Mouse (Mus musculus): Measurements from ENCODE around the gene Srrd. TPM values are rescaled to one million over a fixed set of nuclear protein-coding genes. Genes with fewer than 3 reads are reported as not detected.

Gene Srrd
- polyA plus RNA-seq, 1 experiment, result 1.9 TPM

DNA sequence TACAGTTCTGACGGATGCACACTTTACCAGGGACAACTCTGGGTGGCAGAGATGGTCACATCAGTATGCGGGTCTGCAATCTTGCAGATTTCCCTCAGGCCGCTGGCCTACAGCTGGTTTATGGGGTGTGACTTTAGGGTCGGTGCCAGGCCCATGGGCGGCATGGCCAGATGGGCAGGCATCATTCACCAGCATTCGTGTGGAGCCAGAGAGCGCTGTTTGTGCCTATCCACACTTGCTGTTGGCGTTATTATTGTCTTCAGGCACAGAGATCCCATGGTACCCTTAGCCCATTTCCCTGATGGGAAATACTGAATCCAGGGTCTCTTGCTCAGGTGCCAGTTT is 52.3 kb downstream of the Srrd start:
- H3K27me3 ChIP-seq (ENCODE audit: control insufficient read depth), result no peaks in the 10 kb centered on the region
- H3K4me1 ChIP-seq (ENCODE audit: control insufficient read depth), result peaks cover 60% of the 10 kb centered on the region
- TF ChIP-seq TAL1 (IDR thresholded peaks at IDR 0.05; ENCODE audit: low read length), result no peak
- no peak for TF ChIP-seq GATA1 (IDR thresholded peaks at IDR 0.05; ENCODE audit: low read length)
- peaks cover 13% of the 10 kb centered on the region for H3K36me3 ChIP-seq (ENCODE audit: control insufficient read depth)
- no peaks in the 10 kb centered on the region for H3K9me3 ChIP-seq (ENCODE audit: control insufficient read depth, low read length)
- no peak overlapping the region for H3K4me3 ChIP-seq (replicated peaks)

DNA sequence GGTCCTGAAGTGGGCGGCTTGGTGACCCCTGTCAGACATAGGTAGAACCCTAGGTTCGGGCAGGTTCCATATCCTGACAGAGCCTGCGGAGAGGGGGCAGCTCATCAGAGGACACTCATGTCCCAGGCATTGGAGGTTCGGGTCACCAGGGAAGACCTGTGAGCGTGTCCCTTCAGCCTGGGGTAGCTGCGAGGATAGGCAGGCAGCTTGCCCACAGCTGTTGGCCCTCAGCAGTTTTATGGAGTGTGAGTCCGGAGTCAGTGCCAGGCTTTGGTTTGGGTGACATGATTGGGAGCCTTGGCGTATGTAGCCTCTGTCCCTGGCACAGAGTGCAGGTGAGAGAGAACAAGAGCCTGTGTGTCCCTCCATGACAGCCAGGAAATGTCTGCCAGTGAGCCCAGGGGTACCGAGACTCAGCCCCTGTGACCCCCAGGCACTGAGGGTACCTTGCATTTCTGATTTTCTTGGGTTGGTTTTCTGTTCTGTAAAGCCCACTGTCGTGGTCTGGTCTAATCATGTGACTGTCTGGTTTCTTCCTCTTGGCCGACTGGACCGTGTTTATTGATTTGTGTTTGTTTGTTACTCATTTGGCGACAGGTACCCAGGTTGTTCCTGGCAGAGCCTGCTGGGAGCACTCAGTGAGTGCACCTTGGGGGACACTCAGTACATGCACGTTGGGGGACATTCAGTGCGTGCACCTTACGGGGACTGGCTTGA is 52.9 kb downstream of the Srrd start:
- Histone ChIP-seq H3K27me3 (ENCODE audit: control insufficient read depth) (no peaks in the 10 kb centered on the region), H3K36me3 (ENCODE audit: control insufficient read depth) (peaks cover 18% of the 10 kb centered on the region), H3K9me3 (ENCODE audit: control insufficient read depth, low read length) (no peaks in the 10 kb centered on the region), H3K4me3 (replicated peaks) (no peak overlapping the region), H3K4me1 (ENCODE audit: control insufficient read depth) (peaks cover 60% of the 10 kb centered on the region)
- TF ChIP-seq GATA1 (IDR thresholded peaks at IDR 0.05; ENCODE audit: low read length) (no peak), TAL1 (IDR thresholded peaks at IDR 0.05; ENCODE audit: low read length) (no peak)

DNA sequence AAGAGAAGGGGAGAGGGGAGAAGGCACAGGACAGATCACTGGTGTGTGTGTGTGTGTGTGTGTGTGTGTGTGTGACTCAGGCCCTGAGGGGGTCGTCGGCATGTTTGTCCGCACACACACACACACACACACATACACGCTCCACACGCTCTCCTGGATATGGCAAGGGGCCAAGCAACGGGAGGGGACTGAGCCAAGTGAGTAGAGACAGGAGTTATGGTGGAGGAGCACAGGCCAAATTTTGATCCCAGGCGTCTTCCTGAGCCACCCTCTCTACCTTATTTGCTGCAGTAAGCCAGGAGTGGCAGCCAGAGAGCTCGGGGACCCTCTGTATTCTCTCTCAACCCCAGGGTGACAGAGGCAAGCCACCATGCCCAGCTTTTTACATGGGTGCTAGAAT is 53.6 kb downstream of the Srrd start:
- no peak for TF ChIP-seq TAL1 (IDR thresholded peaks at IDR 0.05; ENCODE audit: low read length)
- no peak for TF ChIP-seq GATA1 (IDR thresholded peaks at IDR 0.05; ENCODE audit: low read length)
- H3K36me3 ChIP-seq (ENCODE audit: control insufficient read depth), result peaks cover 22% of the 10 kb centered on the region
- no peaks in the 10 kb centered on the region for H3K9me3 ChIP-seq (ENCODE audit: control insufficient read depth, low read length)
- H3K27me3 ChIP-seq (ENCODE audit: control insufficient read depth), result no peaks in the 10 kb centered on the region
- H3K4me1 ChIP-seq (ENCODE audit: control insufficient read depth), result peaks cover 60% of the 10 kb centered on the region
- no peak overlapping the region for H3K4me3 ChIP-seq (replicated peaks)

DNA sequence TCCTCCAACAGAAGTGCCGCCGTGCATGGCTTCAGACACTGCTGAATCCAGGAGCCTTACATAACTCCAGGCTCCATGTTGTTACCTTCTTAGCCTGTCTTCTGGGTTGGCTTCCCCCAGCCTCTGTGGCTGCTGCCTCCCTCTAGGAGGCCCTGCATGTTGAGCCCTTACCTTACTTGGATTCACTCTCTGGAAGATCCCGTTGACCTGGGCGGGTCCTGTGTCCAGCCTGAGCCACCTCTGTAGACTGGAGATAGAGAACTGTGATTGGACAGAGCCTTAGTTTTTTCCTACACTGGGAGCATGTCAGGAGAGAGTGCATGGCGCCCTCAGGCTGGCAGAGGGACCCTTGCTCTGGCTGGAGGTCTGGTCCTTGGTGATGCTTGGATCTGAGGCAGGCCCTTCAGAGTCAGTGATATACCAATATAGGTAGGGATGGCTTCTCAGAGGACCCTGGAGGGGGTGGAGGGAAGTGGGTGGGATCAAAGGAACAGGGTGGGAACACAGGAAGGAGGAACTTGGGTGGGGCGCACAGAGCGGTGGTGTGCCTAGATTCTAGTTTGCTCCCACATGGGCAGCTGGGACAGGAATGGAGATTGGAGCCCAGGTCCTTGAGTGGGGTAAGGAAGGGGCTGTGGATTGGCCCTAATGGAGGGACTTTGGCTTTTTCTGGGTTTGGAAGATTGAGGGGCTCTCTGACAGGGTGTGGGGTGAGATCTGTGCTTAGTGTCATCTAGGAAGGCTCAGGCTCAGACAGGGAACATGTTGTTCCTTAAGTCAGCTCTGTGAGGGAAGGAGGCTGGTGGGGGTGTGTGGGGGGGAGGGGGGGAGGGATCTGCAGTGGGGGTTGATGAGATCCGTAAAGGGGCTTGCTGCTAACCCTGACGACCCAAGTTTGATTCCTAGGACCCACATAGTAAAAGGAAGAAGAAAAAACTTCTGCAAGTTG is 54.4 kb downstream of the Srrd start:
- peaks cover 23% of the 10 kb centered on the region for H3K36me3 ChIP-seq (ENCODE audit: control insufficient read depth)
- no peaks in the 10 kb centered on the region for H3K27me3 ChIP-seq (ENCODE audit: control insufficient read depth)
- peaks cover 63% of the 10 kb centered on the region for H3K4me1 ChIP-seq (ENCODE audit: control insufficient read depth)
- TF ChIP-seq TAL1 (IDR thresholded peaks at IDR 0.05; ENCODE audit: low read length), result no peak
- no peak for TF ChIP-seq GATA1 (IDR thresholded peaks at IDR 0.05; ENCODE audit: low read length)
- H3K4me3 ChIP-seq (replicated peaks), result no peak overlapping the region
- no peaks in the 10 kb centered on the region for H3K9me3 ChIP-seq (ENCODE audit: control insufficient read depth, low read length)

DNA sequence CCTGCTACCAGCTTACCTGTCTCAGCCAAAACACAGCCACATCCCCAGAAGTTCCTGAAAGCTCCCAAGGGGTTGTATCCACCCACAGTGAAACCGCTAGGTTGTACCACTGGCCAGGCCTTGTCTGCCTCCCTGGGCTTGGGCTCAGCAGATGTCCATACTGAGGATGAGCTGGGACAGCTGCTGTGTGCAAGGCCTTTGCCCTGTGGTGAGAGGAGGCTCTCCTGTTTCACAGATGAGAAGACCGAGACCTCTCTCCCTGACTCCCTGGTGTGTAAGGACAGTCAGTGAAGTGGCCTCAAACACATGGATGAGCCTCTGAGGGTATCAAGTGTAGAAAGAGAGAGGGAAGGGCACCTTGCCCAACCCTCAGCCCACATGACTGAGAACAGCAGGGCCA is 55.2 kb downstream of the Srrd start:
- TF ChIP-seq TAL1 (IDR thresholded peaks at IDR 0.05; ENCODE audit: low read length) (no peak), GATA1 (IDR thresholded peaks at IDR 0.05; ENCODE audit: low read length) (no peak)
- Histone ChIP-seq H3K4me1 (ENCODE audit: control insufficient read depth) (peaks cover 65% of the 10 kb centered on the region), H3K9me3 (ENCODE audit: control insufficient read depth, low read length) (no peaks in the 10 kb centered on the region), H3K36me3 (ENCODE audit: control insufficient read depth) (peaks cover 23% of the 10 kb centered on the region), H3K27me3 (ENCODE audit: control insufficient read depth) (no peaks in the 10 kb centered on the region), H3K4me3 (replicated peaks) (no peak overlapping the region)

Other genes starting within 250 kb of the Srrd start
- gene Cryba4, start 90.5 kb downstream of the Srrd start, polyA plus RNA-seq (2012), result not detected in 2 replicates
- not detected in 2 replicates for gene Crybb1, start 87.2 kb downstream of the Srrd start, polyA plus RNA-seq (2012)
- 1.5 and 1.9 TPM in 2 replicates for gene Tpst2, start 66.3 kb downstream of the Srrd start, polyA plus RNA-seq (2012)
- gene Tfip11, start 16.7 kb downstream of the Srrd start, polyA plus RNA-seq (2012), result 4.3 and 5.1 TPM in 2 replicates
- gene Hps4, start within 50 bp of the Srrd start, polyA plus RNA-seq (2012), result 1.3 and 1.4 TPM in 2 replicates
- gene Gm6583, start 13.0 kb upstream of the Srrd start, polyA plus RNA-seq (2012), result 0.01 TPM in 1 of 2 replicates, not detected in the other
- gene Asphd2, start 51.8 kb upstream of the Srrd start, polyA plus RNA-seq (2012), result not detected in 2 replicates
- gene Gm6588, start 106.4 kb upstream of the Srrd start, polyA plus RNA-seq (2012), result not detected in 2 replicates
- gene Sez6l, start 234.1 kb upstream of the Srrd start, polyA plus RNA-seq (2012), result not detected in 2 replicates